Mouse (Mus musculus) ES-E14 (cell line): ENCODE results near the gene Cep57l1.

Source experiments
- CHD2 ChIP-seq: IDR thresholded peaks from 2 replicates; pipeline ENCODE4 v1.6.1; 2014; ENCODE audit warnings: mild to moderate bottlenecking, low read depth, low read length, inconsistent platforms
- HCFC1 ChIP-seq: IDR thresholded peaks from 2 replicates; pipeline ENCODE4 v1.6.1; 2012; ENCODE audit warnings: low read length, inconsistent platforms, borderline replicate concordance; ENCODE audit not compliant: insufficient read depth
- ZC3H11A ChIP-seq: IDR thresholded peaks from 2 replicates; pipeline ENCODE4 v1.6.1; 2012; ENCODE audit warnings: low read depth, mild to moderate bottlenecking, inconsistent platforms, low read length, borderline replicate concordance
- ZNF384 ChIP-seq: IDR thresholded peaks from 2 replicates; pipeline ENCODE4 v1.6.1; 2012; ENCODE audit warnings: low read depth, low read length, inconsistent platforms

DNA sequence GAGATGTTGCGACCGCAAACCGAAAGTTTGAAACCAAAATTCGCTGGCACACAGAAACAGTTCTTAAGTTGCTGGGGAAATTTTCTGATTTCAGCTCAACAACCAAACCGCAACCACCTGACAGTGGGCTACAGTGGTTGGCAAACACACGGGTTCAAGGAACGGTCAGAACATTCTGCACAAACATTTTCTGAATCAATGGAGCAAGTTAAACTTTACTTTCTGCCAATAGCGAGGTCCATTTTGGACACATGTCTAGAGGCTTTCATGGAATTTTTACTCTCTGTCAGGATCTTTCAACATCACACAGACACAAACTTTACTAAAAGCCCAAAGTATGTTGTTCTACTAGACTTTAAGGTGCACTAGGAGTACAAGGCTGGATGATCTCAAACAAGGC, 6.2 kb downstream of the Cep57l1 start:
- TF ChIP-seq CHD2 (no peak), ZC3H11A (no peak), ZNF384 (no peak), HCFC1 (no peak)
